Comparison of ENCODE assay signal across 27 mouse cellular contexts in genomic region chr2:159718738-159719137, GRCm38 (mm10).
DNase-seq lines count a peak whose midpoint lies in the region; ATAC-seq and TF ChIP-seq lines count a peak whose summit lies in the region.
"Had no signal": no experiment of that assay in that cellular context is flagged by ENCODE, and none has a peak within 500 bp of the region (broad histone marks: within the 10 kb centered on the region; RNA-seq: fewer than 3 reads in every experiment).

No protein-coding gene starts in this region.

- no peak for TF ChIP-seq EP300 in lung, postnatal 0 days (IDR thresholded peaks at IDR 0.05)

- DNase-seq in forebrain, embryonic 14.5 days (ENCODE audit: low spot score), result peak; percentile 29
- DNase-seq in lung, postnatal 0 days (ENCODE audit: low spot score), result no peak
- peak; percentile 50 for DNase-seq in brain, embryonic 14.5 days (ENCODE audit: low read depth)
- DNase-seq in embryo, embryonic 11 days, result no peak
- DNase-seq: adrenal gland, postnatal 36 days; B cell, adult 2 months; cerebellum, adult 11-12 months; heart, postnatal 4 days; kidney, adult 18-20 months; kidney, postnatal 4 days; liver; right cerebral cortex, adult 18-20 months; right cerebral cortex, postnatal 4 days; thymus, postnatal 14 days had no signal

- H3K27me3 ChIP-seq in forebrain, embryonic 14.5 days (replicated peaks; ENCODE audit: control insufficient read depth, insufficient read depth, low read length), result no peaks in the 10 kb centered on the region
- no peaks in the 10 kb centered on the region for H3K27me3 ChIP-seq in forebrain, embryonic 15.5 days
- no peaks in the 10 kb centered on the region for H3K27me3 ChIP-seq in hindbrain, embryonic 16.5 days (replicated peaks; ENCODE audit: control insufficient read depth, insufficient read depth, low read length)
- no peaks in the 10 kb centered on the region for H3K27me3 ChIP-seq in hindbrain, embryonic 13.5 days
- no peaks in the 10 kb centered on the region for H3K27me3 ChIP-seq in lung, embryonic 16.5 days (ENCODE audit: control insufficient read depth, insufficient read depth, low read depth, low read length)
- H3K27me3 ChIP-seq in lung, postnatal 0 days (replicated peaks; ENCODE audit: insufficient read depth, low read length), result no peaks in the 10 kb centered on the region
- H3K27me3 ChIP-seq: forebrain, embryonic 12.5 days; liver, embryonic 15.5 days; neural tube, embryonic 12.5 days; Patski had no signal

- ATAC-seq in forebrain, embryonic 14.5 days, result no peak
- no peak for ATAC-seq in forebrain, embryonic 15.5 days (replicated peaks)
- peak; percentile 58 for ATAC-seq in hindbrain, embryonic 16.5 days
- ATAC-seq in hindbrain, embryonic 13.5 days (ENCODE audit: low FRiP score), result no peak
- ATAC-seq in lung, embryonic 16.5 days (ENCODE audit: low read depth), result peak; percentile 47; the same call in 1 of the 2 replicates
- ATAC-seq in lung, postnatal 0 days, result no peak; the same call in 1 of the 2 replicates
- ATAC-seq: inflammation-experienced regulatory T-cells, adult 6 months; Patski had no signal

- no peak for TF ChIP-seq CTCF in lung, postnatal 0 days (IDR thresholded peaks at IDR 0.05)
- TF ChIP-seq CTCF in brain, embryonic 14.5 days (IDR thresholded peaks at IDR 0.05; ENCODE audit: borderline replicate concordance, extremely low read depth, insufficient read depth, insufficient read length), result no peak

- 38% methylated on average over 2 of the region's 2 CpGs for WGBS in forebrain, embryonic 14.5 days
- WGBS in forebrain, embryonic 15.5 days, result 41% methylated on average over 2 of the region's 2 CpGs
- WGBS in hindbrain, embryonic 16.5 days, result 15% methylated on average over 1 of the region's 2 CpGs
- 37% methylated on average over 2 of the region's 2 CpGs for WGBS in hindbrain, embryonic 13.5 days
- WGBS in lung, embryonic 16.5 days, result 19% methylated on average over 2 of the region's 2 CpGs
- WGBS in lung, postnatal 0 days, result 36% methylated on average over 2 of the region's 2 CpGs

- no peaks in the 10 kb centered on the region; the same call in 1 of the 2 replicates for H3K9me3 ChIP-seq in forebrain, embryonic 14.5 days (replicated peaks; ENCODE audit: control insufficient read depth, low read length)
- H3K9me3 ChIP-seq in forebrain, embryonic 15.5 days, result no peaks in the 10 kb centered on the region
- no peaks in the 10 kb centered on the region; the same call in 1 of the 2 replicates for H3K9me3 ChIP-seq in hindbrain, embryonic 16.5 days (ENCODE audit: control insufficient read depth, low read length)
- H3K9me3 ChIP-seq in hindbrain, embryonic 13.5 days, result no peaks in the 10 kb centered on the region
- H3K9me3 ChIP-seq in lung, embryonic 16.5 days (ENCODE audit: control insufficient read depth, low read length), result no peaks in the 10 kb centered on the region
- no peaks in the 10 kb centered on the region for H3K9me3 ChIP-seq in lung, postnatal 0 days (ENCODE audit: low read length)
- H3K9me3 ChIP-seq: forebrain, embryonic 12.5 days; heart, embryonic 10.5 days; liver, embryonic 15.5 days; neural tube, embryonic 12.5 days had no signal

- no peaks in the 10 kb centered on the region for H3K36me3 ChIP-seq in forebrain, embryonic 14.5 days (ENCODE audit: control insufficient read depth, insufficient read depth, low read length)
- H3K36me3 ChIP-seq in forebrain, embryonic 15.5 days, result no peaks in the 10 kb centered on the region
- no peaks in the 10 kb centered on the region for H3K36me3 ChIP-seq in hindbrain, embryonic 16.5 days (ENCODE audit: control insufficient read depth, insufficient read depth, low read length)
- no peaks in the 10 kb centered on the region for H3K36me3 ChIP-seq in hindbrain, embryonic 13.5 days
- H3K36me3 ChIP-seq in lung, embryonic 16.5 days (ENCODE audit: control insufficient read depth, insufficient read depth, low read length), result no peaks in the 10 kb centered on the region
- H3K36me3 ChIP-seq in lung, postnatal 0 days (ENCODE audit: insufficient read depth, low read length), result no peaks in the 10 kb centered on the region
- H3K36me3 ChIP-seq: forebrain, embryonic 12.5 days; G1E; heart, embryonic 10.5 days; liver, embryonic 15.5 days; neural tube, embryonic 12.5 days had no signal

- no peaks in the 10 kb centered on the region for H3K4me1 ChIP-seq in forebrain, embryonic 14.5 days (ENCODE audit: control insufficient read depth, insufficient read depth, low read length)
- peaks cover 3% of the 10 kb centered on the region; the same call in 1 of the 2 replicates for H3K4me1 ChIP-seq in forebrain, embryonic 15.5 days
- H3K4me1 ChIP-seq in hindbrain, embryonic 16.5 days (ENCODE audit: control insufficient read depth, insufficient read depth, low read depth, low read length), result no peaks in the 10 kb centered on the region
- H3K4me1 ChIP-seq in hindbrain, embryonic 13.5 days (replicated peaks), result no peaks in the 10 kb centered on the region
- H3K4me1 ChIP-seq in lung, embryonic 16.5 days (replicated peaks; ENCODE audit: control insufficient read depth, insufficient read depth, low read length), result peaks cover 8% of the 10 kb centered on the region; the same call in 1 of the 2 replicates
- H3K4me1 ChIP-seq in lung, postnatal 0 days (ENCODE audit: insufficient read depth, low read depth, low read length), result no peaks in the 10 kb centered on the region
- H3K4me1 ChIP-seq: forebrain, embryonic 12.5 days; heart, embryonic 10.5 days; liver, embryonic 15.5 days; neural tube, embryonic 12.5 days had no signal

- H3K4me2 ChIP-seq in forebrain, embryonic 14.5 days (ENCODE audit: low read length), result no peak overlapping the region
- H3K4me2 ChIP-seq in forebrain, embryonic 15.5 days (replicated peaks), result no peak overlapping the region
- H3K4me2 ChIP-seq in hindbrain, embryonic 16.5 days (ENCODE audit: low read length), result no peak overlapping the region
- no peak overlapping the region for H3K4me2 ChIP-seq in hindbrain, embryonic 13.5 days
- H3K4me2 ChIP-seq in lung, embryonic 16.5 days (ENCODE audit: low read depth, low read length), result no peak overlapping the region
- H3K4me2 ChIP-seq in lung, postnatal 0 days (replicated peaks; ENCODE audit: low read depth, low read length), result no peak overlapping the region
- H3K4me2 ChIP-seq: forebrain, embryonic 12.5 days; liver, embryonic 15.5 days; neural tube, embryonic 12.5 days had no signal

- TF ChIP-seq POLR2A in brain, embryonic 14.5 days (IDR thresholded peaks at IDR 0.05; ENCODE audit: borderline replicate concordance, extremely low read depth, insufficient read depth, insufficient read length, poor library complexity, severe bottlenecking), result no peak

- no peak overlapping the region for H3K27ac ChIP-seq in forebrain, embryonic 14.5 days (ENCODE audit: low read depth, low read length)
- no peak overlapping the region for H3K27ac ChIP-seq in forebrain, embryonic 15.5 days (replicated peaks)
- no peak overlapping the region for H3K27ac ChIP-seq in hindbrain, embryonic 16.5 days (ENCODE audit: low read depth, low read length)
- H3K27ac ChIP-seq in hindbrain, embryonic 13.5 days, result no peak overlapping the region
- H3K27ac ChIP-seq in lung, embryonic 16.5 days (ENCODE audit: low read length), result no peak overlapping the region
- H3K27ac ChIP-seq in lung, postnatal 0 days (ENCODE audit: low read length), result no peak overlapping the region
- H3K27ac ChIP-seq: forebrain, embryonic 12.5 days; heart, embryonic 10.5 days; liver, embryonic 15.5 days; macrophage; neural tube, embryonic 12.5 days had no signal

- no peak overlapping the region for H3K9ac ChIP-seq in forebrain, embryonic 14.5 days (ENCODE audit: low read length)
- no peak overlapping the region for H3K9ac ChIP-seq in forebrain, embryonic 15.5 days (replicated peaks)
- no peak overlapping the region for H3K9ac ChIP-seq in hindbrain, embryonic 16.5 days (ENCODE audit: low read depth, low read length)
- no peak overlapping the region for H3K9ac ChIP-seq in hindbrain, embryonic 13.5 days
- H3K9ac ChIP-seq in lung, embryonic 16.5 days (ENCODE audit: low read length), result no peak overlapping the region
- no peak overlapping the region for H3K9ac ChIP-seq in lung, postnatal 0 days (replicated peaks; ENCODE audit: low read depth)
- H3K9ac ChIP-seq: forebrain, embryonic 12.5 days; liver, embryonic 15.5 days; neural tube, embryonic 12.5 days had no signal

- H3K4me3 ChIP-seq in forebrain, embryonic 14.5 days (ENCODE audit: low read depth, low read length), result no peak overlapping the region
- no peak overlapping the region for H3K4me3 ChIP-seq in forebrain, embryonic 15.5 days
- H3K4me3 ChIP-seq in hindbrain, embryonic 16.5 days (ENCODE audit: low read length), result no peak overlapping the region
- no peak overlapping the region for H3K4me3 ChIP-seq in hindbrain, embryonic 13.5 days
- no peak overlapping the region for H3K4me3 ChIP-seq in lung, embryonic 16.5 days (ENCODE audit: low read length)
- H3K4me3 ChIP-seq in lung, postnatal 0 days (ENCODE audit: low read depth, low read length), result no peak overlapping the region
- H3K4me3 ChIP-seq: erythroblast, embryonic 14.5 days; forebrain, embryonic 12.5 days; heart, embryonic 10.5 days; liver, embryonic 15.5 days; neural tube, embryonic 12.5 days had no signal

Comparison
In these comparisons a context has a peak if more than half of its experiments do, and no peak if none do; other contexts are left out.
1. ATAC-seq: peak in hindbrain, embryonic 16.5 days (single experiment) and lung, embryonic 16.5 days (single experiment); none in forebrain, embryonic 14.5 days (single experiment), forebrain, embryonic 15.5 days (single experiment), hindbrain, embryonic 13.5 days (single experiment) and lung, postnatal 0 days (single experiment).
2. DNase-seq: peak in forebrain, embryonic 14.5 days (single experiment) and brain, embryonic 14.5 days (single experiment); none in lung, postnatal 0 days (single experiment) and embryo, embryonic 11 days (single experiment).